8 mouse cellular contexts compared by ENCODE assay signal in the genomic region with DNA sequence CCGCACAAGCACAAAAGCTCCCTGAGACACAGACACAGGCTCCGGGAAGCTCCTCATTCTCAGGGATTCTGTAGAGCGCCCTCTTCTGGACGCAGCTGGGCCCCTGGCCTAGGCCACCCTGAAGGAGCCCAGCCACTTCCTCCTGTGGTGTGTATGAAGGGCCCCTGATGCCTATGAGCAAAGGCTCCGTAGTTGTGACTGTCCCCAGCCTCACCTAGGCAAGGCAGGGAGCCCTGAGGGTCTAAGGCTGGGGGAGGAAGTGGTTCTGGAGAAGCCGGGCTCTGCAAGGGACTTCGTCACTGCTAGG. TPM values are rescaled to one million over a fixed set of nuclear protein-coding genes. Genes with fewer than 3 reads are reported as not detected.
DNase-seq lines count a peak whose midpoint lies in the region; ATAC-seq and TF ChIP-seq lines count a peak whose summit lies in the region.

No protein-coding gene starts in this region.

- DNase-seq in forebrain, embryonic 10.5 days (ENCODE audit: extremely low spot score, low spot score), result peak; percentile 55
- DNase-seq in CH12.LX (ENCODE audit: extremely low read depth), result peak; percentile 70
- DNase-seq in c-Kit-positive CD71-positive TER-119-positive erythroid progenitor cells, embryonic 14.5 days (ENCODE audit: low spot score), result peak; percentile 58
- DNase-seq in gastrocnemius, postnatal 4 days (ENCODE audit: low spot score in 2 of 2), result peak; percentile 70 to 74
- peak; percentile 34 to 80 for DNase-seq in kidney, postnatal 36 days
- peak; percentile 78 for DNase-seq in lung, postnatal 14 days
- DNase-seq in spleen, postnatal 36 days (ENCODE audit: low spot score in 2 of 2), result peak; percentile 45 to 49

- H3K79me2 ChIP-seq in CH12.LX (replicated peaks; ENCODE audit: control insufficient read depth, extremely low read depth, insufficient read depth, poor library complexity, severe bottlenecking), result no peaks in the 10 kb centered on the region

- peak; percentile 30 to 62; a peak in 3 of 4 replicates for TF ChIP-seq CTCF in CH12.LX (conservative IDR thresholded peaks at IDR 0.05 in 1 of 2, IDR thresholded peaks at IDR 0.05 in 1 of 2; ENCODE audit: low read depth in 2 of 2, low read length in 2 of 2)

- WGBS in forebrain, embryonic 10.5 days, result 43% methylated on average over 7 of the region's 7 CpGs
- WGBS in forebrain, embryonic 16.5 days, result 39% methylated on average over 7 of the region's 7 CpGs

- H3K27me3 ChIP-seq in forebrain, embryonic 10.5 days (ENCODE audit: poor library complexity, severe bottlenecking), result peaks cover 53% of the 10 kb centered on the region
- peaks cover 16% of the 10 kb centered on the region for H3K27me3 ChIP-seq in forebrain, embryonic 16.5 days (replicated peaks; ENCODE audit: control insufficient read depth, insufficient read depth, low read length)
- H3K27me3 ChIP-seq in CH12.LX (replicated peaks), result peaks cover 23% of the 10 kb centered on the region

- TF ChIP-seq RAD21 in CH12.LX (IDR thresholded peaks at IDR 0.05; ENCODE audit: low read depth, low read length), result no peak; the same call in 1 of the 2 replicates

- H3K4me2 ChIP-seq in forebrain, embryonic 16.5 days (ENCODE audit: low read length), result no peak overlapping the region
- no peak overlapping the region for H3K4me2 ChIP-seq in CH12.LX (ENCODE audit: insufficient read depth, low read depth, poor library complexity, severe bottlenecking)

- H3K4me1 ChIP-seq in forebrain, embryonic 10.5 days, result peaks cover 48% of the 10 kb centered on the region
- H3K4me1 ChIP-seq in forebrain, embryonic 16.5 days (replicated peaks; ENCODE audit: control insufficient read depth, insufficient read depth, low read length), result peaks cover 20% of the 10 kb centered on the region
- H3K4me1 ChIP-seq in CH12.LX (ENCODE audit: control insufficient read depth in 1 of 2, insufficient read depth in 2 of 2), result peaks cover 29 to 70% of the 10 kb centered on the region in 2 experiments

- no peak for TF ChIP-seq POLR2A in CH12.LX (IDR thresholded peaks at IDR 0.05; ENCODE audit: low read depth, low read length)

- H3K36me3 ChIP-seq in forebrain, embryonic 10.5 days (replicated peaks), result no peaks in the 10 kb centered on the region
- no peaks in the 10 kb centered on the region for H3K36me3 ChIP-seq in forebrain, embryonic 16.5 days (ENCODE audit: control insufficient read depth, insufficient read depth)
- H3K36me3 ChIP-seq in CH12.LX (replicated peaks in 1 of 2; ENCODE audit: control insufficient read depth in 1 of 2, insufficient read depth in 1 of 2, low read length in 1 of 2), result no peaks in the 10 kb centered on the region

- in situ Hi-C loops in CH12.LX (cut with MboI; ENCODE audit: low pct_ligation_motif_present, low pct_unique_long_range_greater_than_20kb, low sequenced_read_pairs), result loop anchor here (25.0 kb wide), 1 partner anchor 576 kb away; a partner anchor contains a TSS

- no peak for TF ChIP-seq EP300 in CH12.LX (IDR thresholded peaks at IDR 0.05; ENCODE audit: low read length)

- no peak overlapping the region for H3K9ac ChIP-seq in forebrain, embryonic 16.5 days (replicated peaks; ENCODE audit: low read depth, low read length)
- no peak overlapping the region for H3K9ac ChIP-seq in CH12.LX (ENCODE audit: insufficient read depth, low read depth)

- peak overlapping the region; percentile 35; the same call in 1 of the 2 replicates for H3K27ac ChIP-seq in forebrain, embryonic 10.5 days
- H3K27ac ChIP-seq in forebrain, embryonic 16.5 days (ENCODE audit: low read length), result no peak overlapping the region
- no peak overlapping the region for H3K27ac ChIP-seq in CH12.LX (ENCODE audit: insufficient read depth, low read depth)

- no peak overlapping the region for H3K4me3 ChIP-seq in forebrain, embryonic 10.5 days
- H3K4me3 ChIP-seq in forebrain, embryonic 16.5 days (replicated peaks; ENCODE audit: low read length), result no peak overlapping the region
- H3K4me3 ChIP-seq in CH12.LX (replicated peaks in 1 of 3; ENCODE audit: low read depth in 2 of 3, low read length in 2 of 3, poor library complexity in 1 of 3), result no peak overlapping the region

- dilution Hi-C loops in CH12.LX (cut with MboI; ENCODE audit: extremely low pct_ligation_motif_present, extremely low pct_unique_long_range_greater_than_20kb, low sequenced_read_pairs), result no loop called here

- ATAC-seq in forebrain, embryonic 16.5 days, result no peak

- no peaks in the 10 kb centered on the region for H3K9me3 ChIP-seq in forebrain, embryonic 10.5 days
- no peaks in the 10 kb centered on the region for H3K9me3 ChIP-seq in forebrain, embryonic 16.5 days (ENCODE audit: control insufficient read depth, low read length)
- no peaks in the 10 kb centered on the region for H3K9me3 ChIP-seq in CH12.LX (replicated peaks; ENCODE audit: low read length)

TF ChIP-seq in CH12.LX, 34 proteins besides CTCF, POLR2A, EP300 and RAD21:
- TF ChIP-seq GABPA (IDR thresholded peaks at IDR 0.05; ENCODE audit: insufficient replicate concordance, low read depth, low read length) (no peak), ELF1 (IDR thresholded peaks at IDR 0.05; ENCODE audit: low read depth, low read length) (0 out of 2 replicates have a peak, but pooled peaks have one; percentile 19), MYC (IDR thresholded peaks at IDR 0.05; ENCODE audit: low read depth, low read length) (no peak), USF2 (conservative IDR thresholded peaks at IDR 0.05; ENCODE audit: low read depth, low read length) (no peak), POLR2AphosphoS2 (IDR thresholded peaks at IDR 0.05; ENCODE audit: low read depth, low read length) (no peak), RCOR1 (conservative IDR thresholded peaks at IDR 0.05; ENCODE audit: low read depth, low read length) (no peak), BHLHE40 (IDR thresholded peaks at IDR 0.05; ENCODE audit: low read depth, low read length) (no peak), KAT2A (IDR thresholded peaks at IDR 0.05; ENCODE audit: insufficient replicate concordance, low read length) (no peak), JUN (IDR thresholded peaks at IDR 0.05; ENCODE audit: insufficient read depth, low read depth, low read length) (no peak), MAFK (IDR thresholded peaks at IDR 0.05; ENCODE audit: insufficient replicate concordance, low read length) (no peak), SMC3 (IDR thresholded peaks at IDR 0.05; ENCODE audit: low read depth, low read length) (peak; percentile 47), ZMIZ1 (IDR thresholded peaks at IDR 0.05; ENCODE audit: low read depth, low read length) (no peak), MAX (IDR thresholded peaks at IDR 0.05; ENCODE audit: low read length) (no peak), NELFE (IDR thresholded peaks at IDR 0.05; ENCODE audit: low read depth, low read length) (no peak), E2F4 (IDR thresholded peaks at IDR 0.05; ENCODE audit: insufficient replicate concordance, low read depth, low read length) (no peak)

RNA-seq across cellular contexts. Expression of a gene that starts 3.8 kb away (rescaled TPM):
- 0.11 TPM in 1 of 2 replicates, not detected in the other for polyA plus RNA-seq in forebrain, embryonic 10.5 days (2016; fragmentation: Nextera tagmentation; extraction: Ambion mirVana)
- 0.05 TPM in 1 of 2 replicates, not detected in the other for polyA plus RNA-seq in forebrain, embryonic 16.5 days (2015; fragmentation: Nextera tagmentation; extraction: Ambion mirVana)
- total RNA-seq in CH12.LX (2012; rRNA removed) (0.42 and 1.8 TPM in 2 replicates), CH12.LX (2014; rRNA removed) (0.05 and 0.15 TPM in 2 replicates)
- polyA plus RNA-seq in CH12.LX (2012; ENCODE audit: insufficient read length, low read depth), result 0.07 and 0.17 TPM in 2 replicates
- total RNA-seq in gastrocnemius, postnatal 4 days (2021), result 1 to 10 TPM; 1.3 to 2.1 TPM

RNA-seq across cellular contexts. Expression of a gene that starts 24.9 kb away (rescaled TPM):
- polyA plus RNA-seq in forebrain, embryonic 10.5 days (2016; fragmentation: Nextera tagmentation; extraction: Ambion mirVana), result 0.06 TPM in 1 of 2 replicates, not detected in the other
- 0.10 TPM in 1 of 2 replicates, not detected in the other for polyA plus RNA-seq in forebrain, embryonic 16.5 days (2015; fragmentation: Nextera tagmentation; extraction: Ambion mirVana)
- total RNA-seq in CH12.LX (2012; rRNA removed) (11.0 and 12.8 TPM in 2 replicates), CH12.LX (2014; rRNA removed) (11.8 and 15.1 TPM in 2 replicates)
- polyA plus RNA-seq in CH12.LX (2012; ENCODE audit: insufficient read length, low read depth), result 10.4 and 12.5 TPM in 2 replicates
- total RNA-seq in gastrocnemius, postnatal 4 days (2021), result under 1 TPM; 0.22 to 0.36 TPM

RNA-seq across cellular contexts. Expression of a gene that starts 43.1 kb away (rescaled TPM):
- 1.9 and 2.6 TPM in 2 replicates for polyA plus RNA-seq in forebrain, embryonic 10.5 days (2016; fragmentation: Nextera tagmentation; extraction: Ambion mirVana)
- polyA plus RNA-seq in forebrain, embryonic 16.5 days (2015; fragmentation: Nextera tagmentation; extraction: Ambion mirVana), result 2.3 TPM in 2 replicates
- 4.7 and 5.8 TPM in 2 replicates for total RNA-seq in CH12.LX (2012; rRNA removed)
- 13.0 TPM in 2 replicates for total RNA-seq in CH12.LX (2014; rRNA removed)
- polyA plus RNA-seq in CH12.LX (2012; ENCODE audit: insufficient read length, low read depth), result 18.2 and 23.7 TPM in 2 replicates
- total RNA-seq in gastrocnemius, postnatal 4 days (2021), result 1 to 10 TPM; 8.7 to 9.8 TPM

Comparison
In these comparisons a context has a peak if more than half of its experiments do, and no peak if none do; other contexts are left out.
1. RNA of a gene that starts 24.9 kb away (polyA plus RNA-seq): 10.4 to 12.5 TPM in CH12.LX; 0.10 TPM in forebrain, embryonic 16.5 days and 0.06 TPM in forebrain, embryonic 10.5 days; every median in the first group is over 10 times any median in the second.
2. Peak in every context shown above with its lines, with median percentiles within 50 percentile points of each other: DNase-seq.